Mouse (Mus musculus): ENCODE measurements around the gene Coq3. TPM values are rescaled to one million over a fixed set of nuclear protein-coding genes. Genes with fewer than 3 reads are reported as not detected.

The Coq3 gene
- 18.9 and 20.6 TPM in 2 replicates for polyA plus RNA-seq (2014; fragmentation: Nextera tagmentation; extraction: Ambion mirVana)

DNA sequence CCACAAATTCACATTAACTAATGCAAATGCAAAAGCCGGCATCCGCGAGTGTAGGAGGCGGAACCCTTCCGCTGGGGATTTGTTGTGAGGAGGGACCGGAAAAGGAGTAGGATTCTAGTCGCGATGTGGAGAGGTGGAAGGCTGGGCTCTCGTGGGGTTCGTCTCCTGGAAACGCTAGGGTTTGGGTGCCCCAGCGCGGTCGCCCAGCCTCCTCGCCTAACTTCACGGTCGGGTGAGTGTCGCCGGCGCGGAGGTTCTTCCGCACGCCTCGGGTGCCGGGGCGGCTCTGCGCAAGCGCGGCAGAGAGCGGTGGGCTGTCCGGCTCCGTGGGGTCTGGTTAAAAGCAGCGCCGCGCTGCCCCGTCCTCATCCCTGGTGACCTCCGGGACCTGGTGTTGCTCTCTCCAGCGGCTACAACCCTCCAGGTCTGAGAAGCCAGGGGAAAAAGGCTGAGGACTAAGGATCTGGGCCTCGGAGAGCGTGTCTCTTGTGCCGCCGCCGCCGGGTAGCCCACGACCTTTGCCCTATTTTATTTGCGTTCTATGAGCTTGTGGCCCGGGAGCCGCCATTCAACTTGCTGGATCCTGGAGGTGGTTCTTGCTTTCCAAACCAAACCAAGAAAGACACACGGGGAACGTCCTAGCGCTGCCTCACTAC lies at the start of gene Coq3:
Coq3 (plus strand) TSS at position 109 of the 656 bp plus-strand sequence.
- DNase-seq (ENCODE audit: low spot score) (peak; percentile 87), ATAC-seq (replicated peaks; ENCODE audit: low FRiP score) (peak; percentile 86)
- H3K4me1 ChIP-seq (replicated peaks; ENCODE audit: control insufficient read depth, insufficient read depth, low read length): 0 out of 2 replicates have a peak, but pooled peaks cover 3% of the 10 kb centered on the region
- H3K4me3 ChIP-seq (ENCODE audit: low read depth, low read length): peak within 1 kb of the TSS; percentile 80
- no peaks in the 10 kb centered on the region for H3K9me3 ChIP-seq (ENCODE audit: control insufficient read depth, low read length)
- WGBS: under 1% methylated on average over 51 of the region's 51 CpGs
- no peaks in the 10 kb centered on the region for H3K27me3 ChIP-seq (replicated peaks; ENCODE audit: control insufficient read depth, insufficient read depth, low read length)
- peak within 1 kb of the TSS; percentile 94 for H3K27ac ChIP-seq (ENCODE audit: low read depth, low read length)
- H3K36me3 ChIP-seq (ENCODE audit: control insufficient read depth, insufficient read depth, low read length): no peaks in the 10 kb centered on the region; the same call in 1 of the 2 replicates
- peak within 1 kb of the TSS; percentile 81 for H3K9ac ChIP-seq (ENCODE audit: low read depth, low read length)
- peak within 1 kb of the TSS; percentile 73 for H3K4me2 ChIP-seq

DNA sequence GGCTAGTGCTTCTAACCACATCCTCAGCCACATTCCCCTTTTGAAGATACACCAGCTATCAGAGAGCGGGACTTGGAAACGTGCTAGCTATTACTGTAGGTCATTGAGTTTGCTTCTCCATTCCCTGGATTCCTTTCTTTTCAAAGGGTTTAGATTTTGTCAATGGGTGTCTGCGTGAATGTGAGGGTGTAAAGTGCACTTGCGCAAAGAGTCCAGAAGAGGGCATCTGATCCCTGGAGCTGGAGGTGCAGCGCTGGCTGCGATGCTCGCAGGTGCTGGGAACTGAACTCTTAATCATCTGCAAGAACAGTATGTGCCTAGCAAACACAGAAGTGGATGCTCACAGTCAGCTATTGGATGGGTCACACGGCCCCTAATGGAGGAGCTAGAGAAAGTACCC lies 46.6 kb upstream of the Coq3 start:
- Histone ChIP-seq H3K9ac (ENCODE audit: low read depth, low read length) (no peak overlapping the region), H3K4me3 (ENCODE audit: low read depth, low read length) (no peak overlapping the region), H3K27ac (ENCODE audit: low read depth, low read length) (no peak overlapping the region), H3K27me3 (replicated peaks; ENCODE audit: control insufficient read depth, insufficient read depth, low read length) (no peaks in the 10 kb centered on the region), H3K4me1 (replicated peaks; ENCODE audit: control insufficient read depth, insufficient read depth, low read length) (no peaks in the 10 kb centered on the region), H3K4me2 (no peak overlapping the region), H3K36me3 (ENCODE audit: control insufficient read depth, insufficient read depth, low read length) (peaks cover 8% of the 10 kb centered on the region), H3K9me3 (ENCODE audit: control insufficient read depth, low read length) (no peaks in the 10 kb centered on the region)
- no peak for DNase-seq (ENCODE audit: low spot score)
- 95% methylated on average over 8 of the region's 8 CpGs for WGBS
- ATAC-seq (replicated peaks; ENCODE audit: low FRiP score): no peak

DNA sequence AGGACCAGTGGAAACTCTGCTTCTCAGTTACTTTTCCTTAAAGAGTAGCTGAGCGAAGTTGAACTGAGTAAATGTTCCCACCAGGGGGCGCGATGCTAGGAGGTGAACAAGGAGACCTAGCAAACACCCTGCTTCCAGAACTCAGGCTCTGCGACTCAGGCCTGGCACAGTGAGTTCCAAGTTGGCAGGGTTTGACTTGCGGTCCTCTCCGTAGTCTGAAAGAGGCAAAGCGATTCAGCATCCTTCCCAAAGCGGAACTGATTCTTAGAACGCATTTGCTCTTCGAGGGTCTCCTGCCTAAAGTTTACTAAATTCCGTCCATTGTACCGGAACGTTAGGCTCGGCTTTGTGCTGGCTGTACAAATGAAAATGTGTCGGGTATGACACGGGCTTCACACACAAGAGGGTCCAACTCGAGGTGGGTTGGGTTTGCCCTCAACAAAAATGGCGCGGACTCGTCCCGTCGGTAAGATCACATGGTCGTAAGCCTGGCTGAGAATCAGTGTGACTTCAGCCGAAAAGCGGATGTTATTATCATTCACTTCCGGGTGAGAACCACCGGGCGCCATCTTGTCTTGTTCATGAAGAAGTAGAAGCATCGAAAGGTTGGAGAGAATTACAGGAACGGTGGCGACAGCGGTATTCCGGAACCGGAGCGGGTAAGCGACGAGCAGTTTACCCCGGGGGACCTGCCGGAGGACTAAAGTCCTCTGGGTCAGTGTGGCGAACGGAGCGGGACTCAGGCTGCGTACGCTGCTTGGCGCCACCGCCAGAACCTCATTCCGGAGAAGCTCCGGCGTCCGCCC lies 31.8 kb upstream of the Coq3 start, which contains the start of gene Pnisr:
Pnisr (plus strand) TSS at position 103 of the 806 bp plus-strand sequence.
- peak within 1 kb of the TSS; percentile 93 for H3K27ac ChIP-seq (ENCODE audit: low read depth, low read length)
- WGBS: under 1% methylated on average over 50 of the region's 50 CpGs
- ATAC-seq (replicated peaks; ENCODE audit: low FRiP score) (peak; percentile 95), DNase-seq (ENCODE audit: low spot score) (peak; percentile 89)
- H3K9ac ChIP-seq (ENCODE audit: low read depth, low read length): peak within 1 kb of the TSS; percentile 96
- H3K36me3 ChIP-seq (ENCODE audit: control insufficient read depth, insufficient read depth, low read length): no peaks in the 10 kb centered on the region
- no peaks in the 10 kb centered on the region for H3K9me3 ChIP-seq (ENCODE audit: control insufficient read depth, low read length)
- H3K4me3 ChIP-seq (ENCODE audit: low read depth, low read length): peak within 1 kb of the TSS; percentile 90
- peak within 1 kb of the TSS; percentile 67 for H3K4me2 ChIP-seq
- H3K4me1 ChIP-seq (replicated peaks; ENCODE audit: control insufficient read depth, insufficient read depth, low read length): peaks cover 5% of the 10 kb centered on the region; the same call in 1 of the 2 replicates
- H3K27me3 ChIP-seq (replicated peaks; ENCODE audit: control insufficient read depth, insufficient read depth, low read length): no peaks in the 10 kb centered on the region

DNA sequence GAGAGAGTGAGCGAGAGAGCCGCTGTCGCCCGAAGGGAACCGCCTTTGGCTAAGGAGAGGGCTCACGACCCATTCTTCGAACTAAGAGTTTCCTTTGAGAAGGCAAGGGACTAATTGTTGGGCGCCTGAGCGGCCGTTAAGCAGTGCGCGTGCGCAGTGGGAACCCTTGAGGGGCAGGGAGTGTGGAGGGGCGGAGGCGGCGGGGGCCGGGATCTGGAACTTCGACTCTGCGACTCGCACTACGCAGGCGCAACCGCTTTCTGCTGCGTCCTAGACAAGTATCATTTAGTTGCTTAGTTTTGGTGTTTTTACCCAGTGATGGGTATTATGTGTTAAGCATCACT lies 31.2 kb upstream of the Coq3 start:
- Histone ChIP-seq H3K9me3 (ENCODE audit: control insufficient read depth, low read length) (no peaks in the 10 kb centered on the region), H3K9ac (ENCODE audit: low read depth, low read length) (peak overlapping the region; percentile 96), H3K27ac (ENCODE audit: low read depth, low read length) (peak overlapping the region; percentile 93), H3K4me2 (peak overlapping the region; percentile 67), H3K36me3 (ENCODE audit: control insufficient read depth, insufficient read depth, low read length) (no peaks in the 10 kb centered on the region), H3K27me3 (replicated peaks; ENCODE audit: control insufficient read depth, insufficient read depth, low read length) (no peaks in the 10 kb centered on the region), H3K4me3 (ENCODE audit: low read depth, low read length) (peak overlapping the region; percentile 90), H3K4me1 (replicated peaks; ENCODE audit: control insufficient read depth, insufficient read depth, low read length) (peaks cover 5% of the 10 kb centered on the region; the same call in 1 of the 2 replicates)
- ATAC-seq (replicated peaks; ENCODE audit: low FRiP score): peak; percentile 82
- WGBS: 0% methylated on average over 24 of the region's 24 CpGs
- DNase-seq (ENCODE audit: low spot score): no peak

DNA sequence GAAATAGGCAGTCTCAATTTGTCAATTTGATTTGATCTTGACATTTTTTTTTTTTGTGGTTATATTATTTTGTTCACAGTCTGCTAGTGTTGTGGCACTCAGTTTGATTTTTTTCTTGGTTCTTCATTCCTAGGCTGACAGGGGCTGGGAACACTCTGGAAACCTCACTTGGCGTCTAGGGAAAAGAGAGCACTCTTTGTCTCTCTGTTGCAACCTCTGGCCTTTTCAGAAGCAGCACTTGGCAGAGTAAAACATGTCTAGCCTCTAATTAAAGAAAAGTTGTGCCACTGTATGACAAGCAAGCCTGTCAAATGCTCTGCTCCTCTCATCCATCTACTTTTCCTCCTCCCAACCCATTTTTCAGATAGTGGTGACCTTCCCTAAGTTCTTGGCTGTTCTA lies 22.0 kb upstream of the Coq3 start:
- H3K36me3 ChIP-seq (ENCODE audit: control insufficient read depth, insufficient read depth, low read length): peaks cover 29% of the 10 kb centered on the region
- no peak for ATAC-seq (replicated peaks; ENCODE audit: low FRiP score)
- H3K27me3 ChIP-seq (replicated peaks; ENCODE audit: control insufficient read depth, insufficient read depth, low read length): no peaks in the 10 kb centered on the region
- no peak overlapping the region for H3K4me2 ChIP-seq
- H3K27ac ChIP-seq (ENCODE audit: low read depth, low read length): no peak overlapping the region
- DNase-seq (ENCODE audit: low spot score): no peak
- no peaks in the 10 kb centered on the region for H3K4me1 ChIP-seq (replicated peaks; ENCODE audit: control insufficient read depth, insufficient read depth, low read length)
- no peaks in the 10 kb centered on the region for H3K9me3 ChIP-seq (ENCODE audit: control insufficient read depth, low read length)
- 79% methylated on average over 1 of the region's 1 CpGs for WGBS
- H3K9ac ChIP-seq (ENCODE audit: low read depth, low read length): no peak overlapping the region
- no peak overlapping the region for H3K4me3 ChIP-seq (ENCODE audit: low read depth, low read length)

DNA sequence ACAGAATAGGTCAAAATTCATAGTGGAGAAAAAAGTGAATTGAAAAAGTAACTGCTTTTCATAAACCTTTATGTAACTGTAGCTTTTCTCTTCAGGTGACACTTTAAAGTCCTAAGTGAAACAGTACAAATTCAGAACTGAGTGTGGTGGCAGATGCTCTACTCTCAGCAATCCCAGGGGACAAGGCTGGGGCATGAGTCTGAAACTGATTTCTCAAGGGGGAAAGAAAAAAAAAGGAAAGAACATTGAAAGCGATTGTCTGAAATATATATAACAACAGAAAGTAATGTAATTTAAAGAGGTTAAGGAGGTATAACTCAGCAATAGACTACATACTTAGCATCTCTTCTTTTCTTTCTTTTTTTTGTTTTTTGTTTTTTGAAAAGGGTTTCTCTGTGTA lies 14.2 kb upstream of the Coq3 start:
- H3K4me3 ChIP-seq (ENCODE audit: low read depth, low read length): no peak overlapping the region
- DNase-seq (ENCODE audit: low spot score) (no peak), ATAC-seq (replicated peaks; ENCODE audit: low FRiP score) (no peak)
- no peaks in the 10 kb centered on the region for H3K27me3 ChIP-seq (replicated peaks; ENCODE audit: control insufficient read depth, insufficient read depth, low read length)
- peaks cover 44% of the 10 kb centered on the region for H3K36me3 ChIP-seq (ENCODE audit: control insufficient read depth, insufficient read depth, low read length)
- H3K27ac ChIP-seq (ENCODE audit: low read depth, low read length): no peak overlapping the region
- no peak overlapping the region for H3K9ac ChIP-seq (ENCODE audit: low read depth, low read length)
- 97% methylated on average over 1 of the region's 1 CpGs for WGBS
- no peaks in the 10 kb centered on the region for H3K9me3 ChIP-seq (ENCODE audit: control insufficient read depth, low read length)
- H3K4me1 ChIP-seq (replicated peaks; ENCODE audit: control insufficient read depth, insufficient read depth, low read length): no peaks in the 10 kb centered on the region
- H3K4me2 ChIP-seq: no peak overlapping the region

DNA sequence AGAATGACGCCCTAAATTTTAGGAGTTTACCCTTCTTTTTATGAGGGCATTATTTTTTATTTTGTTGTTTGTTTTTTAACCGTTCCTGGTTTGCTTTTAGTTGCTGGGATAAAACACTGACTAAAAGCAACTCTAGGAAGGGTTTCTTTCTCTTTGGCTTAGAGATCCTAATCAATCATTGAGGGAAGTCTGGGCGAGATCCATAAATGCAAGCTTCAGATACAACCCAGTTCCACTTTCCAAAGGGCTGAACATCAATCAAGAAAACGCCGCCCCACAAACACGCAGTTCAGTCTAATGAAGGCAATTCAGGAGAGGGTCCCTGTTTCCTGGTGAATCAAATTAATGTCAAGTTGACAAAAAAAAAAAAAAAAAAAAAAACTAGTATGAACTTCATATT lies 697 bp upstream of the Coq3 start:
- Histone ChIP-seq H3K9ac (ENCODE audit: low read depth, low read length) (no peak overlapping the region), H3K4me1 (replicated peaks; ENCODE audit: control insufficient read depth, insufficient read depth, low read length) (0 out of 2 replicates have a peak, but pooled peaks cover 3% of the 10 kb centered on the region), H3K4me2 (peak overlapping the region; percentile 73), H3K27ac (ENCODE audit: low read depth, low read length) (no peak overlapping the region), H3K4me3 (ENCODE audit: low read depth, low read length) (peak overlapping the region; percentile 80), H3K27me3 (replicated peaks; ENCODE audit: control insufficient read depth, insufficient read depth, low read length) (no peaks in the 10 kb centered on the region), H3K36me3 (ENCODE audit: control insufficient read depth, insufficient read depth, low read length) (peaks cover 2% of the 10 kb centered on the region; the same call in 1 of the 2 replicates), H3K9me3 (ENCODE audit: control insufficient read depth, low read length) (no peaks in the 10 kb centered on the region)
- WGBS: 29% methylated on average over 6 of the region's 6 CpGs
- ATAC-seq (replicated peaks; ENCODE audit: low FRiP score) (no peak), DNase-seq (ENCODE audit: low spot score) (no peak)

DNA sequence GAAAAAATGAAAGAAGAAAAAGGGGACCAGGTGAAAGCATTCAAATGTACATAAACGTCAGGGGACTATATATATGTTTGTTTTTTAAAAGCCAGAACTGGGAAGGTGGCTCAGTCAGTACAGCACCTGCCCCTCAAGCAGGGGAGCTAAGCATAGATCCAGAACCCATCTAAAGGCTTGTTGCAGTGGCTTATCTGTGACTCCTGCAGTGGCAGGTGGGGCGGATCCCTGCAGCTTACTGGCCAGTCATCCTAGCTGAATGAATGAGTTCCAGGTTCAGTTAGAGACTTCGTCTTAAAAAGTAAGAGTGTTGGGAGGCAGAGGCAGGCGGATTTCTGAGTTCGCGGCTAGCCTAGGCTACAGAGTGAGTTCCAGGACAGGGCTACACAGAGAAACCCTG lies 3.3 kb downstream of the Coq3 start:
- H3K27ac ChIP-seq (ENCODE audit: low read depth, low read length): no peak overlapping the region
- H3K4me3 ChIP-seq (ENCODE audit: low read depth, low read length): no peak overlapping the region
- H3K4me2 ChIP-seq: no peak overlapping the region
- H3K9me3 ChIP-seq (ENCODE audit: control insufficient read depth, low read length): no peaks in the 10 kb centered on the region
- DNase-seq (ENCODE audit: low spot score) (no peak), ATAC-seq (replicated peaks; ENCODE audit: low FRiP score) (0 out of 2 replicates have a peak, but pooled peaks have one; percentile 44)
- no peaks in the 10 kb centered on the region for H3K36me3 ChIP-seq (ENCODE audit: control insufficient read depth, insufficient read depth, low read length)
- no peaks in the 10 kb centered on the region for H3K27me3 ChIP-seq (replicated peaks; ENCODE audit: control insufficient read depth, insufficient read depth, low read length)
- 0 out of 2 replicates have a peak, but pooled peaks cover 3% of the 10 kb centered on the region for H3K4me1 ChIP-seq (replicated peaks; ENCODE audit: control insufficient read depth, insufficient read depth, low read length)
- WGBS: 86% methylated on average over 6 of the region's 6 CpGs
- H3K9ac ChIP-seq (ENCODE audit: low read depth, low read length): no peak overlapping the region
